Mouse (Mus musculus) hindbrain, embryonic 14.5 days (tissue): ENCODE data around the gene Ormdl1. TPM values are rescaled to one million over a fixed set of nuclear protein-coding genes. Genes with fewer than 3 reads are reported as not detected.
"Not testable (repeated sequence)": the region's sequence is repeated elsewhere in the genome, so short reads cannot be mapped to it uniquely, and the experiment has no call there.

Source experiments
- ATAC-seq: fragments of 200-750 bp; cut with Nextera tagmentation; 2 replicates; pipeline ENCODE4 v1.8.0; 2017; ENCODE audit warnings: moderate number of reproducible peaks, mild to moderate bottlenecking, moderate TSS enrichment, moderate library complexity; ENCODE audit not compliant: low FRiP score
- DNase-seq: peaks from one replicate; pipeline ENCODE4 v3.0.0-alpha.2; 2015; ENCODE audit warnings: low spot score
- H3K27ac ChIP-seq: fragments of 300-500 bp; sonication (generic); 2 replicates; pipeline ENCODE4 v1.5.1; 2014; ENCODE audit warnings: mild to moderate bottlenecking, moderate library complexity
- H3K27me3 ChIP-seq: fragments of 300-500 bp; sonication (generic); 2 replicates; pipeline ENCODE4 v1.6.1; 2014; ENCODE audit warnings: mild to moderate bottlenecking, low read length, mixed read lengths; ENCODE audit not compliant: control insufficient read depth, insufficient read depth
- H3K36me3 ChIP-seq: fragments of 300-500 bp; sonication (generic); replicated peaks from 2 replicates; pipeline ENCODE4 v1.6.1; 2014; ENCODE audit not compliant: control insufficient read depth, insufficient read depth
- H3K4me1 ChIP-seq: fragments of 300-500 bp; sonication (generic); replicated peaks from 2 replicates; pipeline ENCODE4 v1.6.1; 2014; ENCODE audit warnings: antibody characterized with exemption, low read length, mixed read lengths; ENCODE audit not compliant: control insufficient read depth, insufficient read depth
- H3K4me2 ChIP-seq: fragments of 300-500 bp; sonication (generic); replicated peaks from 2 replicates; pipeline ENCODE4 v1.6.1; 2014; ENCODE audit warnings: mild to moderate bottlenecking, moderate library complexity
- H3K4me3 ChIP-seq: fragments of 300-500 bp; sonication (generic); replicated peaks from 2 replicates; pipeline ENCODE4 v1.5.1; 2014; ENCODE audit warnings: mild to moderate bottlenecking, low read length
- H3K9ac ChIP-seq: fragments of 300-500 bp; sonication (generic); 2 replicates; pipeline ENCODE4 v1.6.1; 2014
- H3K9me3 ChIP-seq: fragments of 300-500 bp; sonication (generic); 2 replicates; pipeline ENCODE4 v1.6.1; 2016; ENCODE audit warnings: low read length; ENCODE audit not compliant: control insufficient read depth
- WGBS: fragments of 180-500 bp; shearing (Covaris S2); extraction: QIAGEN DNeasy Blood & Tissue Kit; methylation state at CpG from one replicate; pipeline ENCODE4 v1.1.7; 2014; 5-methylcytosine and 5-hydroxymethylcytosine counted together
- polyA plus RNA-seq: library from polyadenylated mRNA; unstranded; fragments of >200 nt; fragmentation: Nextera tagmentation; extraction: Ambion mirVana; gene quantifications from 2 replicates; pipeline ENCODE4 v1.2.1, GENCODE M21; 2014

The Ormdl1 gene
- polyA plus RNA-seq, 1 experiment from 2014 or later = 55.8 TPM

- DNase-seq (no peak), ATAC-seq (no peak)
- H3K4me3 ChIP-seq = no peak overlapping the region
- no peaks in the 10 kb centered on the region for H3K27me3 ChIP-seq
- H3K27ac ChIP-seq = no peak overlapping the region
- no peak overlapping the region for H3K9ac ChIP-seq
- no peaks in the 10 kb centered on the region for H3K9me3 ChIP-seq
- peaks cover 51% of the 10 kb centered on the region for H3K36me3 ChIP-seq
- H3K4me1 ChIP-seq = no peaks in the 10 kb centered on the region
- 96% methylated on average over 5 of the region's 5 CpGs for WGBS
- H3K4me2 ChIP-seq = no peak overlapping the region
Measured at GRCm38 (mm10) chr1:53323254-53323653, 26.4 kb downstream of the Ormdl1 start.

GRCm38 (mm10) chr1:53324277-53324676, 27.4 kb downstream of the Ormdl1 start:
- Histone ChIP-seq H3K9me3 (no peaks in the 10 kb centered on the region), H3K27ac (no peak overlapping the region), H3K27me3 (no peaks in the 10 kb centered on the region), H3K9ac (no peak overlapping the region), H3K36me3 (peaks cover 47% of the 10 kb centered on the region), H3K4me3 (no peak overlapping the region), H3K4me1 (no peaks in the 10 kb centered on the region), H3K4me2 (no peak overlapping the region)
- WGBS = 94% methylated on average over 1 of the region's 1 CpGs
- DNase-seq (no peak), ATAC-seq (no peak)

GRCm38 (mm10) chr1:53324827-53325494, 28.1 kb downstream of the Ormdl1 start:
- H3K36me3 ChIP-seq = peaks cover 44% of the 10 kb centered on the region
- ATAC-seq (no peak), DNase-seq (no peak)
- no peaks in the 10 kb centered on the region for H3K9me3 ChIP-seq
- no peaks in the 10 kb centered on the region for H3K27me3 ChIP-seq
- H3K4me2 ChIP-seq = no peak overlapping the region
- no peak overlapping the region for H3K9ac ChIP-seq
- no peak overlapping the region for H3K27ac ChIP-seq
- 97% methylated on average over 5 of the region's 5 CpGs for WGBS
- no peaks in the 10 kb centered on the region for H3K4me1 ChIP-seq
- H3K4me3 ChIP-seq = no peak overlapping the region

GRCm38 (mm10) chr1:53333527-53333926, 36.6 kb downstream of the Ormdl1 start:
- H3K9me3 ChIP-seq, H3K27ac ChIP-seq, H3K36me3 ChIP-seq, H3K4me2 ChIP-seq, H3K27me3 ChIP-seq, H3K9ac ChIP-seq, H3K4me1 ChIP-seq, ATAC-seq, H3K4me3 ChIP-seq, DNase-seq: not testable (repeated sequence)
- WGBS = 79% methylated on average over 5 of the region's 5 CpGs

GRCm38 (mm10) chr1:53335465-53335864, 38.6 kb downstream of the Ormdl1 start:
- Histone ChIP-seq H3K27me3 (no peaks in the 10 kb centered on the region), H3K9me3 (peaks cover 3% of the 10 kb centered on the region; the same call in 1 of the 2 replicates)
- ATAC-seq = no peak

GRCm38 (mm10) chr1:53337403-53337802, 40.5 kb downstream of the Ormdl1 start:
- Histone ChIP-seq H3K9me3 (peaks cover 21% of the 10 kb centered on the region), H3K36me3 (peaks cover 23% of the 10 kb centered on the region)
- ATAC-seq, H3K4me2 ChIP-seq, H3K4me3 ChIP-seq, H3K9ac ChIP-seq, H3K27me3 ChIP-seq, H3K4me1 ChIP-seq, H3K27ac ChIP-seq, DNase-seq: not testable (repeated sequence)
- 58% methylated on average over 2 of the region's 2 CpGs for WGBS

More at GRCm38 (mm10) chr1:53335465-53335864, 38.6 kb downstream of the Ormdl1 start:
- no peak overlapping the region for H3K9ac ChIP-seq
- H3K36me3 ChIP-seq = peaks cover 4% of the 10 kb centered on the region; the same call in 1 of the 2 replicates
- H3K4me1 ChIP-seq = no peaks in the 10 kb centered on the region
- no peak overlapping the region for H3K4me2 ChIP-seq
- no peak overlapping the region for H3K27ac ChIP-seq
- H3K4me3 ChIP-seq = no peak overlapping the region
- DNase-seq = no peak

- Histone ChIP-seq H3K27me3 (no peaks in the 10 kb centered on the region), H3K4me1 (no peaks in the 10 kb centered on the region), H3K27ac (no peak overlapping the region), H3K4me3 (no peak overlapping the region), H3K4me2 (no peak overlapping the region), H3K36me3 (peaks cover 52% of the 10 kb centered on the region), H3K9ac (no peak overlapping the region), H3K9me3 (peaks cover 21% of the 10 kb centered on the region)
- ATAC-seq = no peak
- no peak for DNase-seq
- WGBS = 91% methylated on average over 2 of the region's 2 CpGs
Measured at GRCm38 (mm10) chr1:53341071-53341470, 44.2 kb downstream of the Ormdl1 start.

- Histone ChIP-seq H3K36me3 (peaks cover 21% of the 10 kb centered on the region), H3K4me3 (peak within 1 kb of the TSS; percentile 85), H3K4me2 (peak within 1 kb of the TSS; percentile 56), H3K9me3 (no peaks in the 10 kb centered on the region), H3K27me3 (no peaks in the 10 kb centered on the region), H3K4me1 (peaks cover 9% of the 10 kb centered on the region), H3K27ac (peak within 1 kb of the TSS; percentile 87), H3K9ac (peak within 1 kb of the TSS; percentile 95)
- DNase-seq (peak; percentile 98), ATAC-seq (peak; percentile 100)
- under 1% methylated on average over 44 of the region's 44 CpGs for WGBS
Measured at GRCm38 (mm10) chr1:53352327-53353261, 55.7 kb downstream of the Ormdl1 start, which contains the start of the genes Asdurf, Gm28551 and Asnsd1. TSS of gene Asdurf (minus strand) at chr1:53352619. TSS of gene Gm28551 (minus strand) at chr1:53352667. TSS of gene Asnsd1 (minus strand) at chr1:53352752.

GRCm38 (mm10) chr1:53358988-53359387, 62.1 kb downstream of the Ormdl1 start:
- Histone ChIP-seq H3K4me3 (no peak overlapping the region), H3K4me2 (no peak overlapping the region), H3K27ac (no peak overlapping the region), H3K9ac (no peak overlapping the region), H3K9me3 (no peaks in the 10 kb centered on the region), H3K27me3 (no peaks in the 10 kb centered on the region), H3K4me1 (no peaks in the 10 kb centered on the region), H3K36me3 (no peaks in the 10 kb centered on the region)
- ATAC-seq (no peak), DNase-seq (no peak)
